Mouse (Mus musculus) lung, adult 18-20 months (tissue): ENCODE data around the gene Edn2.

Experiments
- DNase-seq, 2 experiments: peaks; one replicate each; pipeline ENCODE4 v3.0.0; 2022; ENCODE audit warnings: mixed read lengths in 2 of 2

Edn2 gene

DNA sequence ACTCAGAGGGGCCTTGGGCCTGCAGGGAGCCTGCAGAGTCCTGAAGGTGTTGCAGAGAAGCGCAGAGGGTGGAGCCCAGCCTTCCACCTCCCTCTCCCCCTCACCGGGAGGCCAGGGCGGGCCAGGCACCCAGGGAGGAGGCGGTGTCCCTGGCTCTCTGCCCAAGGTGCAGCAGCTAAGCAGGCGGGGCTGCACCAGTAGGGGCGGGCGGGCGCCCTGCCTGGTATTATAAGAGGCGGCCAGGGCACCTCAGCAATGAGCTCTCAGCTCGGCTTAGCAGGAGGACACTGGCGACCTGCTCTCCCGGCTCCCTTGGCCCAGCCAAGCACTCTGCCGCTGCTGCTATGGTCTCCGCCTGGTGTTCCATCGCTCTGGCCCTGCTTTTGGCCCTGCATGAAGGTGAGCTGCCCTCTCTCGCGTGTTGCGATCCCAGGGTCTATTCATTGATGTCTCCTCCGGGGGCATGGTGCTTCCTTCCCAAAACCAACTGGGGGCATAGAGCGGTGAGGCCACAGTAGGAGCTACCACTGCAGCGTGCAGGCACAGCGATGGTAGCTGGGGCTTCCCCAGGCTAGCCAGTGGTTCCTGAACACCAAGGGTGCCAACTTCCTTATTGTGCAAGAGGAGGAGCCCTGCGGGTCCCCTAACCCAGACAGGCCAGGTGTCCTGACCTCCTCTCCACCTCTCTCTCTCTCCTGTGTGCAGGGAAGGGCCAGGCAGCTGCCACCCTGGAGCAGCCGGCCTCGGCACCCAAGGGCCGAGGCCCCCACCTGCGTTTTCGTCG, at the start of gene Edn2:
Edn2 (plus strand) TSS at position 41 of the 784 bp plus-strand sequence.
- DNase-seq, result peak; percentile 91 to 94

GRCm38 (mm10) chr4:120115516-120115915, 45.5 kb upstream of the Edn2 start:
- DNase-seq, result no peak

- DNase-seq, result no peak
These were observed 44.7 kb upstream of the Edn2 start for GRCm38 (mm10) chr4:120116312-120116711.

GRCm38 (mm10) chr4:120120276-120120675, 40.7 kb upstream of the Edn2 start:
- peak; percentile 61 to 68 for DNase-seq

- no peak for DNase-seq
These were observed 36.4 kb upstream of the Edn2 start for GRCm38 (mm10) chr4:120124656-120125055.

DNA sequence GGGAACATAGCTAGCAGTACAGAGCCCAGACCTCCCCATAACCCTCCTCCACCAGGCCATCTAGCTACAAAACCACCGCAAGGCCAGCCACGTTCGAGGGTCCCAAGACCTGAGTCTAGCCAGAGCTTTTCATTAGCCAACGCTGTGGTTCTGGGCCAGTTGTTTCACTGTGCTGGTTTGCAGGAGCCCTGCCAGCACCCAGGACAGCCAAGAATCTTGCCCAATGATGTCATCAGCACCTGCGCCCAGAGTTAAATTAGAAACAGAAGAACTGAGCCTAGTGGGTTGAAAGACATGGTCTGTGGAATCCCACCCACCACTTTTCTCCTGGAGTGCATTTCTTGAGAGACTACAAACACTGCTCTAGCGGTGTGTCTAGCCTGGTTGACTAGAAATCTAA, 35.0 kb upstream of the Edn2 start:
- DNase-seq, result no peak

- DNase-seq, result no peak
These were observed 33.7 kb upstream of the Edn2 start for GRCm38 (mm10) chr4:120127333-120127732.

DNA sequence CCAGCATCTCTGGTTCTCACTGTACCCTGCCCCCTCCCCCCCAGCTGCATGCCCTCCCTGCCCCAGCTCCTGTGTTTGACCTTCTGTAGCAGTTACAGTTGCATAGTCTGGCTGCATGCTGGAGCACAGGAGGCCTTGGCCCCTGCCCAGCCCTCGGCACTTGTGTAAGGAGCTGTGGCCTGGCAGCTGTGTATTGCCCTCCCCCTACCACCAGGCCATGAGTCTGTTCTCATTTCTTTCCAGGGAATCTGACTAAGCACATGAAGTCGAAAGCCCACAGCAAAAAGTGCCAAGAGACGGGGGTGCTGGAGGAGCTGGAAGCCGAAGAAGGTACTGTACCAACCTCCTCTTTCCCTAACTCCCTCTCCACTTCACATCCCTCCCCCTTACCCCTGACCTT, 33.0 kb upstream of the Edn2 start:
- DNase-seq, result peak; percentile 23 to 48

- peak; percentile 42 to 47 for DNase-seq
These were observed 31.6 kb upstream of the Edn2 start for GRCm38 (mm10) chr4:120129233-120129885.

GRCm38 (mm10) chr4:120130926-120131325, 30.1 kb upstream of the Edn2 start:
- DNase-seq, result no peak

DNA sequence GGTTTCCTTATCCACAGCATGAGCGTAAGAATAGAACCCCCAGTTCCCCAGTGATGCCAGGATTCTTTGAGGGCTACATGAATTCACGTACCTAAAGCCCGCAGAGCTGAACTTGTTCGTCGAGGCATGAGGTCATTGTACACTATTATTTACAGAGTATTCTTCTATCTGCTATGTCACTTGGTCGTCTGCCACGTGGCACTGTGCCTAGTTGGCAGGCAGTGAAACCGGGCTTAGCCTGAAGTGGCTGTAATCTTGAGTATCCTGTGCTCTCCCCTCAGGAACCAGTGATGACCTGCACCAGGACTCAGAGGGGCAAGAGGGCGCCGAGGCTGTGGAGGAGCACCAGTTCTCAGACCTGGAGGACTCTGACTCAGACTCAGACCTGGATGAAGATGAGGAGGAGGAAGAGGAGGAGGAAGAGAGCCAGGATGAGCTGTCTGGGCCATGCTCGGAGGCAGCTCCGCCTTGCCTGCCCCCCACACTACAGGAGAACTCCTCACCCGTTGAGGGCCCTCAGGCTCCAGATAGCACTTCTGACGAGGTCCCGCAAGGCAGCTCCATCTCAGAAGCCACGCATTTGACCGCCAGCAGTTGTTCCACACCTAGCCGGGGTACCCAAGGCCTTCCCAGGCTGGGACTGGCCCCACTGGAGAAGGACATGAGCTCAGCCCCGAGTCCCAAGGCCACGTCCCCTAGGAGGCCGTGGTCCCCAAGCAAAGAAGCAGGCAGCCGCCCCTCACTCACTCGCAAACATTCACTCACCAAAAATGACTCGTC, 29.4 kb upstream of the Edn2 start:
- DNase-seq, result peak; percentile 81 to 88

GRCm38 (mm10) chr4:120134223-120134622, 26.8 kb upstream of the Edn2 start:
- DNase-seq, result no peak

- DNase-seq, result no peak
These were observed 19.2 kb upstream of the Edn2 start for GRCm38 (mm10) chr4:120141810-120142209.

- peak; percentile 18 to 53 for DNase-seq
These were observed 18.1 kb upstream of the Edn2 start for GRCm38 (mm10) chr4:120142905-120143304.

GRCm38 (mm10) chr4:120144343-120144742, 16.7 kb upstream of the Edn2 start:
- DNase-seq, result peak; percentile 69 to 76

DNA sequence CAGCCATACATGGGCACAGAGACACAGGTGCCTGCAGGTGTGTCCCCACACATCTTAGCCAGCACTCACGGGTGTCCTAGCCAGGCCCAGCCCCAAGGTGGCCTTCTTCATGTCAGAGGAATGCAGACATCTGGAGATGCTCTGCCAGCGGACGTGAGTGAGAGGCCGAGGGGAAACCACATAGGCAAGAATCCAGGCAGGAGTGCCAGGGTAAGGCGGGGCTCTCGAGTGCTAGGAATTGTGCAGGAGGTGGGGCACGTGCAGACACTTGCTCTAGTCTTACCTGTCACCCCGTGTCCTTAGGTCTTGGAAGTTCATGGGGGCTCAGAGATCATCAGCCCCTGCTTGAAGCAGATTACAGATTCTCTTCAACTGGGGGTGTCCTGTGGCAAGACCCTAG, 15.1 kb upstream of the Edn2 start:
- peak; percentile 67 to 78 for DNase-seq

DNA sequence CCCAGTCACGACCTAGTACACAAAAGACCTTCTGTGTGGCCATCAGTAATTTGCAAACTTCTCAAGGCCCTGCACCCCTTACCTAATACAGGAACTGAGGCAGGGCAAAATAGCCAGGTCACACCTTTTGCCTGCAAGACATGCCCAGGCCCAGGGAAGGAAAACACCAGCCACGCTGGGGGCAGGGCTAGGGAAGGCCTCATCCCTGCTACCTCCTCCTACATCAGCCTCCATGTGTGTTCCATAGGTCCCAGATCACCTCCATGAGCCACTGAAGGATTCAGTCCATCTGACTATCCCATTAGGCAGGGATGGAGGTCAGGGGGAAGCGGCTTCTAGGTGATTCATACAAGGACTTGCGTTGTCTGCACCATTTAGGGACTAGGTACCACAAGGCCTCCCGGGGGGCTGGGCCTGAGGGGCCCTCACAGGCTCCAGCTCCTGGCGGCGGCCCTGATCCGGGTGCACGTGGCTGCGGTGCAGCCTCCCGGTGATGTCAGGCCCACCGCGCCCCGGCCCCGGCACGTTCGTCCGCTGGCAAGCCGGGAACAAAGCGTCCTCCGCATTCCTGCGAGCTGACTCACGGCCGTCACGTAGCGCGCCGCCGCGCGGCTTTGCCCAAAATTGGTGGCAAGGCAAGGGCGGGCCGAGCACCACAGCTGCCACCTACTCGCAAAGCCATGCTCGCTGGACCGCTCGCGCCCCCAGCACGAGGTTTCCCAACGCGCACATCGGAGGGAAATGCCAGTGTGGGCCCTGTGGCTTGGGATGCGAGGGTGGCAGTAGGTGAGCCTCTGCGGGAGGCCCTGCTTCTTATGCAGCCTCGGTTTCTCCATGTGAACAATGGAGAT, 12.5 kb upstream of the Edn2 start:
- peak; percentile 93 to 95 for DNase-seq

DNA sequence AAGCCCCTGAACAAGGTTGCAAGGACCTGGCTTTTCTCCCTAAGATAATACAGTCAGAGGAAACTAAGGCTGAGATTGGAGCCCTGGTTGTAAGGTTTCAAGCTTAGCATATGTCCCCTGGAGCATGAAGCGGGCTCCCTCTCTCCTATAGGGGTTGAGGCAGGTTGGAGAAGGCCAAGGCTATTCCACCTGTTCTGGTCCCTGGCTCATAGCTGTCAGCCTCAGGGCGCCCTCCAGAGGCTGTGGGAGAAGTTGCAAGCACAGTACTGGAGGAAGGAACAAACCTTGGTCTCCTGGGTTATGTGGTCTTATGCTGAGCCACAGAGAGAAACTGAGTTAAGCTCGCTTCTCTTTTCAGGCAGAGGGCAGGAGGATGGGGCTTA, 11.9 kb upstream of the Edn2 start:
- DNase-seq, result peak; percentile 26 to 29

GRCm38 (mm10) chr4:120150345-120150920, 10.6 kb upstream of the Edn2 start:
- DNase-seq, result no peak

- no peak for DNase-seq
These were observed 9.1 kb upstream of the Edn2 start for GRCm38 (mm10) chr4:120151906-120152305.

DNA sequence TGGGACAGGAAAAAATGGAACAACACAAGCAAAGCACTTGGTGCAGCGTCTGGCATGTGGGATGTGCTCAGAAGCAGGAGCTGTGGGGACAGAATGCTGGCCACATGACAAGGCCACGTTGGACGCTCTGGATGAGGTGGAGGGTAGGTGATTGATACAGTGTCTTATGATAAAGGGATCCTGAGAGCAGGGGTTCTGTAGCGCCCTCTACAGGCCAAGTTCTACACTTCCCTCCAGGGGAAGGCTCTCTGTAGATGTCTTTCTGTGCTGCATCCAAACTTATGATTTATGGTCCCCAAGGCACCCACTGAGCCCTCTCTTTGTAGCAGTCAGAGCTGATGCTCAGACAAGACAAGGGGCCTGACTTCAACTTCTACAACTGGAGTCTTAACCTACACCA, 8.4 kb upstream of the Edn2 start:
- no peak for DNase-seq

- no peak for DNase-seq
These were observed 7.3 kb upstream of the Edn2 start for GRCm38 (mm10) chr4:120153736-120154135.
